Mouse (Mus musculus) Patski (cell line): Measurements from ENCODE around the gene Flrt3. TPM values are rescaled to one million over a fixed set of nuclear protein-coding genes. Genes with fewer than 3 reads are reported as not detected.
A peak's percentile ranks its signal among the peaks of the same experiment; 100 is the strongest.

ENCODE experiments used
- ATAC-seq: fragments of 100-300 bp; one replicate; pipeline ENCODE4 v1.8.0; 2021
- CTCF ChIA-PET: fragments of 350-600 bp; sonication (Branson Sonifier 250); formaldehyde crosslinking; loops from one replicate; lab custom pipeline; 2022; ENCODE audit warnings: inconsistent platforms; lab: Charles Lee
- POLR2A ChIA-PET: fragments of 350-600 bp; sonication (Branson Sonifier 250); formaldehyde crosslinking; loops from one replicate; lab custom pipeline; 2022; ENCODE audit warnings: antibody characterized with exemption, inconsistent platforms; lab: Charles Lee
- DNase-seq: peaks from one replicate; pipeline ENCODE4 v3.0.0-alpha.2; 2011; ENCODE audit warnings: low read depth, low spot score
- H3K27me3 ChIP-seq: fragments of 371-371 bp; one replicate; pipeline ENCODE4 v1.5.1; 2021
- CTCF ChIP-seq: fragments of 100-300 bp; IDR thresholded peaks from one replicate; pipeline ENCODE4 v1.5.1; 2021
- in situ Hi-C: fragments of 300-500 bp; cut with MboI; formaldehyde crosslinking; loops from 3 replicates; pipeline ENCODE4 v1.11.1; 2018; ENCODE audit warnings: low pct_unique_long_range_greater_than_20kb, mixed read lengths
- polyA plus RNA-seq: library from polyadenylated mRNA; unstranded; gene quantifications from one replicate; pipeline ENCODE4 v1.2.3, GENCODE M21; 2021

Flrt3 gene
- 11.8 TPM for polyA plus RNA-seq

DNA sequence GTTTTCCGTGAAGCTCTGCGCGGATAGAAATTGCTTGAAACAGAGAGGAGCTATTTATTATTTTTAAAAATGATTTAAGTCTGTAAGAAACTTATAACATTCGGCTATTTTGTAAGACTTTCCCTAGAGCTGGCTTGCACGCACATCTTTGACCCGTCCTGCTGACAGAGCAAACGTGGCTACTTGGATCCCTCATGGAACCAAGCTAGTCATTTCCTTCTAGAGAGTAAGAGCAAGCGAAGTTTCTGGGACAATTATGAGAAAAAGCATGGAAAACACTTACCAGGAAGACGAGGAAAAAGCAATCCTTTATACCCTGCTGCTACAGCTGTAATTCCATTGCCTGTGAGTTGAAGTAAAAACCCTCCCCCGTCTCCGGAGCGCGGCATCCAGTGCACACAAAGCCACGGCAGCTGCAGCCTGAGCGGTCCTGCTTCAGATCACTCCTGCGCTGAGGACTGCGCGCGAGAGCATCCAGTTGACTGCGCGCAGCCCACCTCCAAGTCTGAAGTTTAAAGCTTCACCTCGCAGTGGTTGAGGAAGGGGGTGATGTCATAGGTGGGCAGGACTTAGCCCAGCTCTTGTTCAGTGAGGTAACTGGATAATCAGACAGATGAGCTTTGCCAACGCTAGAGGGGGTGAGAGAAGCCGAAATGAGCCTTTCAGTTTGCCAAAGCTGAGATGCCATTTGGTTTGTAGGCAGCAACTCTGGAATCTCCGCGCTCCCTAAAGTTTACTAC, at the start of gene Flrt3:
Gene Flrt3, minus strand, starts transcription at position 507 of the 740 bp plus-strand sequence.
- H3K27me3 ChIP-seq = no peaks in the 10 kb centered on the region
- in situ Hi-C loops = loop anchor here (5.0 to 10.0 kb wide), 2 partner anchors 724 to 1581 kb away; no protein-coding TSS in a partner anchor
- DNase-seq (peak; percentile 82), ATAC-seq (peak; percentile 99)
- ChIA-PET CTCF (interaction anchor here (0.8 to 2.9 kb wide), 15 partner anchors 10 to 1584 kb away, joined by 3 to 14 read pairs (median 4); no protein-coding TSS in a partner anchor), POLR2A (interaction anchor here (0.6 kb wide), 1 partner anchor 362 kb away, joined by 3 read pairs; no protein-coding TSS in a partner anchor)
- peak; percentile 96 for TF ChIP-seq CTCF

GRCm38 (mm10) chr2:140717407-140717806, 46.1 kb upstream of the Flrt3 start:
- ChIA-PET CTCF (no interaction called here), POLR2A (no interaction called here)
- no peak for TF ChIP-seq CTCF
- DNase-seq (no peak), ATAC-seq (no peak)
- no peaks in the 10 kb centered on the region for H3K27me3 ChIP-seq
- in situ Hi-C loops = no loop called here

DNA sequence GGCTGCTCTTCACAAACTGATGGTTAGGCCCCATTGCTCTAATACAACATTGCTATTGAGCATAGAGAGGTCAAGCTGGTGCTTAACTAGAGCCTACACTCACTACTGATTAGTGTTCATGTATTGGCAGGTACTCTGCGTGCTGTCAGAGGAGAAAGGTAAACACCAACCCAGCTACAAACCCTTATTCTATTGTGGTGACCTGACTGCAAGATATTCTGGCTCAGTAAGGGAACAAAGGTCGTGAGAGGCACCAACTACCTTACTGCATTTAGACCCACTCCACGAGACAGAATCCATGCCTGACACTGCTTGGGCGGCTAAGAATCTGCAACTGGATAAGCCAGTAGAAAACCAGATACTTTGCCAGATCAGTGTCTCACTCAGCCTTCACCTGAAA, 44.6 kb upstream of the Flrt3 start:
- ATAC-seq (no peak), DNase-seq (no peak)
- TF ChIP-seq CTCF = no peak
- in situ Hi-C loops = no loop called here
- ChIA-PET CTCF (no interaction called here), POLR2A (no interaction called here)
- no peaks in the 10 kb centered on the region for H3K27me3 ChIP-seq

GRCm38 (mm10) chr2:140707550-140707949, 36.3 kb upstream of the Flrt3 start:
- DNase-seq = no peak
- POLR2A ChIA-PET = no interaction called here
- no peak for ATAC-seq
- CTCF ChIA-PET = interaction anchor here (0.7 kb wide), 1 partner anchor 20 kb away, joined by 3 read pairs; no protein-coding TSS in a partner anchor
- no peak for TF ChIP-seq CTCF
- H3K27me3 ChIP-seq = no peaks in the 10 kb centered on the region
- in situ Hi-C loops = no loop called here

- no peak for DNase-seq
- no peaks in the 10 kb centered on the region for H3K27me3 ChIP-seq
- in situ Hi-C loops = no loop called here
- no peak for TF ChIP-seq CTCF
- ATAC-seq = no peak
- ChIA-PET POLR2A (no interaction called here), CTCF (no interaction called here)
These were observed 34.0 kb upstream of the Flrt3 start for GRCm38 (mm10) chr2:140705278-140705677.

GRCm38 (mm10) chr2:140704146-140704545, 32.9 kb upstream of the Flrt3 start:
- ChIA-PET CTCF (no interaction called here), POLR2A (interaction anchor here (0.7 to 0.8 kb wide), 3 partner anchors 71 to 553 kb away, joined by 3 read pairs; no protein-coding TSS in a partner anchor)
- TF ChIP-seq CTCF = no peak
- no peak for DNase-seq
- H3K27me3 ChIP-seq = no peaks in the 10 kb centered on the region
- no peak for ATAC-seq
- in situ Hi-C loops = no loop called here

GRCm38 (mm10) chr2:140703377-140703776, 32.1 kb upstream of the Flrt3 start:
- no peaks in the 10 kb centered on the region for H3K27me3 ChIP-seq
- CTCF ChIA-PET = no interaction called here
- ATAC-seq (no peak), DNase-seq (no peak)
- TF ChIP-seq CTCF = no peak
- in situ Hi-C loops = no loop called here
- POLR2A ChIA-PET = no interaction called here

- ATAC-seq = no peak
- CTCF ChIA-PET = interaction anchor here (1.9 kb wide), 1 partner anchor 10 kb away, joined by 6 read pairs; no protein-coding TSS in a partner anchor
- POLR2A ChIA-PET = no interaction called here
- no peak for TF ChIP-seq CTCF
- in situ Hi-C loops = no loop called here
- no peaks in the 10 kb centered on the region for H3K27me3 ChIP-seq
- no peak for DNase-seq
These were observed 27.3 kb upstream of the Flrt3 start for GRCm38 (mm10) chr2:140698585-140698984.

DNA sequence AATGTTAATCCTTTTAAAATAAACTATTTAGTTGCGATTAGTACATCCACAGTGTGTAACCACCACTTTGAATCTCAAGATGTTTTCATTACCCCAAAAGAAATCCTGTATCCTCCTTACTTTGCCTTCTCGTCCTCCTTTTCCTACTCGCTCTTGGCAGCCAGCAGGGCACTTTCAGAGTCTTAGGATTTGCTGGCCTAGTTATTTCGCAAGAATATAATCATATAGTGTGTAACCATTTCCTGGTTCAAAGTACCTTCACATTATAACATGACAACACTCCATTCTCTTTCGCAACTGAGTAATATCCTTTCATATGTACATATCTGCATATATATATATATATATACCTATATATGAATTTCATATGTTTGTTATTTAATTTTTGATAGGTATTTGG, 22.6 kb upstream of the Flrt3 start:
- DNase-seq = no peak

DNA sequence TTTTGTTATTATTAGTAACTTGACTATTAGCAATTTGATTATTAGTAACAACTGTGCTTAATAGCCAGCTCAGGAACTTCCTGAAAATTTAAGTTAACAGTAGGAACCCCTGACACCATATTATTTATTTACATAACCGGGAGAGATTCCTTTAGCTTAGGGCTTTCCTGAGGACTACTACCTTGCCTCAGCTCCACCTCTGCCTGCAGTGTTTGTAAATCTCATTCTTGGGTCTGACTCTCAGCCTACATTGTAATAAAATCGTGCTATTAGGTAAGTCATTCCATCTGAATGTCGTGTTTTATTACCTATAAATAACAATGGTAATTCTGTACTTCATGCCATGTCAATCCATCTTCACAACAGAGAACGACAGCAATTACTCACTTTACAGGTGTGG, 21.2 kb upstream of the Flrt3 start:
- CTCF ChIA-PET = no interaction called here
- ATAC-seq = no peak
- POLR2A ChIA-PET = no interaction called here
- in situ Hi-C loops = no loop called here
- DNase-seq = no peak
- TF ChIP-seq CTCF = no peak
- H3K27me3 ChIP-seq = no peaks in the 10 kb centered on the region

More for the DNA sequence above, 22.6 kb upstream of the Flrt3 start:
- no peak for TF ChIP-seq CTCF
- CTCF ChIA-PET = no interaction called here
- H3K27me3 ChIP-seq = no peaks in the 10 kb centered on the region
- POLR2A ChIA-PET = no interaction called here
- ATAC-seq = no peak
- in situ Hi-C loops = no loop called here

- no peak for ATAC-seq
- ChIA-PET CTCF (interaction anchor here (0.9 to 3.8 kb wide), 3 partner anchors 9 to 20 kb away, joined by 3 to 10 read pairs (median 4); partner anchors contain the start of gene Flrt3), POLR2A (no interaction called here)
- no peak for TF ChIP-seq CTCF
- DNase-seq = no peak
- in situ Hi-C loops = no loop called here
- no peaks in the 10 kb centered on the region for H3K27me3 ChIP-seq
These were observed 20.1 kb upstream of the Flrt3 start for GRCm38 (mm10) chr2:140691403-140691802.
